Mouse (Mus musculus): ENCODE measurements around the gene Wdr38.

Wdr38 gene

GRCm38 (mm10) chr2:38997386-38998374 is at the start of gene Wdr38:
Gene Wdr38 (plus strand): TSS chr2:38997476.
- peak; percentile 82 for DNase-seq (ENCODE audit: low read depth)

DNA sequence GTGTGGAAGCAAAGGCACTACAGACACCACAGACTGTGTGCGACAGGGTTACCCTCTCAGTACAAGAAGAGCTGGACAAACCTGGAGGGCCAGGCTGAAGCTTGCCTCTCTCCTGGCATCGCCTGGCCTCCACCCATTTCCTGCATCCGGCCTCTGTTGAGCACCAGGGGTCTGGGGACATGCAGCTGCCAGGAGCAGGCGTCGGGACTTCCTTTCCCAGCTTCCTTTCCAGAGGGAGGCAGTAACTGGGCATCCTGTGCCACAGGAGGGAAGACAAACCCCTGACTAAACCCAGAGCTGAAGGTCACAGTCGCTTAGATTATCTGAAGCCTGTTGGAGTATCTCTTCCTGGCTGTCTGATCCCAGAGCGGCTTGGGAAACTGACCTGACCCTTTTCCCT is 49.7 kb upstream of the Wdr38 start:
- DNase-seq (ENCODE audit: low read depth), result no peak

DNA sequence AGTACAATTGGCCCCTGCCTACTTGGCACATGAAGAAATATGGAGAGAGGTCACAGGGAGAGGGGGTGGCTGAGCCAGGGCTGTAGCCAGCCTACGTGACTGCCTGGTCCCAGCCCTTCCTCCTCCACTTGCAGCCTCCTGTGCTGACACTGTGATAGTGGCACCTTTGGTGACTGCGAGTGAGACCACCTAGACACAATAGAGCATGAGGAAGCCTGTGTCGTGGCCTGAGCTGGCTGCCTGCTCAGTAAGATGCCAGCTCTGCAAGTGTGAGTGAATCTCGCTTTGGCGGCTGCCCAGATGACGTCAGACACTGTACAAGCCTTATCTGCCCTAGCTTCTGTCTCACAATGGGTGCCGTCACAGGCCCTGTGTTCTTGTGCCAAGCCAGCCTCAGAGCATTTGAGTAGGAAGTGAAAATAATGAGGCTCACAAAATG is 47.0 kb upstream of the Wdr38 start:
- peak; percentile 74 for DNase-seq (ENCODE audit: low read depth)

GRCm38 (mm10) chr2:38953152-38953883 is 44.0 kb upstream of the Wdr38 start:
- DNase-seq (ENCODE audit: low read depth), result no peak

DNA sequence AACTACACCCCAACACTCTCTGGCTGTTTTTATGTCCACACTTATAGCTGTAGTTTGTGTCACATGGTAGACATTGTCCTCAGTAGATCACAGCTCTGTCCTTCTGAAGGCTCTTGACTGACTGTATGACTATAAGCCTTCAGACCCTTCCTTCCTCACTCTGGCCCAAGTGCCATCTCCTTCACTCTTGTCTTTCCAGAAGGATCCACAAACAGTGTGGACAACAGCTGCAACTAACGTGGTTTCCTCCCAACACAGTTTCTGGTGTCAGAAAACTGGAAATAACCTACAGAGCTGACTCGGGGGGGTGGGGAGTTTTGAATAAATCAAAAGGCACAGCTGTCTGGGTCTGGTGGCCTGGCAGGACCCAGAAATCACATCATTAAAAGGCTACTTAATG is 41.2 kb upstream of the Wdr38 start:
- no peak for DNase-seq (ENCODE audit: low read depth)

GRCm38 (mm10) chr2:38957671-38958223 is 39.5 kb upstream of the Wdr38 start:
- DNase-seq (ENCODE audit: low read depth), result no peak

DNA sequence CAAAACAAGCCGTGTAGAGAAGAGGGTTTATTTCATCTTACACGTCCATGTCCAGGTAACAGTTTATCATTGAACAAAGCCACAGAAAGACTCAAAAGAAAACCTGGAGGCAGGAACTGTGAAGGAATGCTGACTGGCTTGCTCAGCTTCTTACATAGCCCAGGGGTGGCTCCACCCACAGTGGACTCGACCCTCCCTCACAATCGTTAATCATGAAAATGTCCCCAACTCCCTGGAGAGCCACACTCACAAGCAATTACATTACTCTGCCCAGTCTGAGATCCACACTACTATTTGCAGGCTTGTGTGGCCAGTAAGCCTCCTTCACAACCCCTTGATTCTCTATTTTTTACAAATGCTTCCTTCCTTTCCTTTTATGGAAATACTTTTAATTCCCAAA is 33.1 kb upstream of the Wdr38 start:
- DNase-seq (ENCODE audit: low read depth), result no peak

DNA sequence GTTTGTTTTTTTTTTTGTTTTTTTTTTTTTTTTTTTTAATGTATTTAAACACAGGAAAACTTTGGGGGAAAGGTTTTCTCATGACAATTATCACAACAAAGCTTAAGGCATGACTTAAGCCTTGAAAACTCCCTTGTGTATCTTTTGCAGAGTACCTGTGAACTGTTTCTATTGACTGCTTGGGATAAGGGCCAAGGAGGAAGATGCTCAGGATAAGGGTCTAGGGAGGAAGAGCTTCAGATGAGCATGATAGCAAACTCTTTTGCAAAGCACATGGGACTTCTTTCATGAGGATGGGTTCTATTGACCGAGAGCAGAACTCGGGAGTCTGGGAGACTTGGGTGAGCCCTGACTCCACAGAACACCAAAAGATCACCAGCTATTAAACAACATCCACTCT is 27.6 kb upstream of the Wdr38 start:
- DNase-seq (ENCODE audit: low read depth), result no peak

- DNase-seq (ENCODE audit: low read depth), result peak; percentile 80
Measured at GRCm38 (mm10) chr2:38970057-38970456, 27.2 kb upstream of the Wdr38 start.

GRCm38 (mm10) chr2:38973223-38973622 is 24.1 kb upstream of the Wdr38 start:
- DNase-seq (ENCODE audit: low read depth), result no peak

DNA sequence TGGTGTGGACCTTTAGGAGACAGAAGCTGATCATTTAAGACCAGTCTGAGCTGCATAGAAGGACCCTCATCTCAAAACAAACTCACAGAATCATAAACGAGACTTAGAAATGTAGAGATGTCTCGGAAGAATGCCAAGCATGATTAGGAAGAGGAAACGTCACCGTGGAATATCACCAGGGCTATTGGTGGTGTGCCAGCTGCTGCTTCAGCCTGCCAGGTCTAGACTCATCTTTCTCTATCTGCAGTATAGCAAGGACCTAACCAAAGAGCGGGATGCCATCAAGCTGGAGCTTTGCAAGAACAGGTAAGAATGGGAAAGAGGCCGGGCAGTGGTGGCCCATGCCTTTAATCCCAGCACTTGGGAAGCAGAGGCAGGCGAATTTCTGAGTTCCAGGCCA is 23.6 kb upstream of the Wdr38 start:
- DNase-seq (ENCODE audit: low read depth), result no peak

DNA sequence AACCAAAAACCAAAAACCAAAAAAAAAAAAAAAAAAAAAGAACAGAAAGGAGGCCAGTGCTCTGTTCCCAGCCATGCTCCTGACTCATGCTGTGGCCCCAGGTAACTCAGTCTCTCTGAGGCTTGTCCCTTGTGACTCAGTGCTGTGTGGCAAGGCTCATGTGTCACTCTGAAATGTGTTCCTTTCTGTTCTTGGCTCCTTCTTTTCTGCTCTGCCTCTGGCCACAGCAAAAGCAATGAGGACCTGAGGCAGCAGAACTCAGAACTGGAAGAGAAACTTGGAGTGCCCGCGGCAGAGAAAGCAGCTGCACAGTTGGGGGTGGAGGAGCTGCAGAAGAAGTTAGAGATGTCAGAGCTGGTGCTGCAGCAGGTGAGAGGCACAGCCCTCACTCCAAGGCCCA is 23.1 kb upstream of the Wdr38 start:
- DNase-seq (ENCODE audit: low read depth), result no peak

GRCm38 (mm10) chr2:38975181-38975580 is 22.1 kb upstream of the Wdr38 start:
- DNase-seq (ENCODE audit: low read depth), result no peak

- no peak for DNase-seq (ENCODE audit: low read depth)
Measured at GRCm38 (mm10) chr2:38975941-38976805, 21.1 kb upstream of the Wdr38 start.

GRCm38 (mm10) chr2:38977837-38978236 is 19.4 kb upstream of the Wdr38 start:
- DNase-seq (ENCODE audit: low read depth), result no peak

- DNase-seq (ENCODE audit: low read depth), result no peak
Measured at GRCm38 (mm10) chr2:38983456-38983855, 13.8 kb upstream of the Wdr38 start.

DNA sequence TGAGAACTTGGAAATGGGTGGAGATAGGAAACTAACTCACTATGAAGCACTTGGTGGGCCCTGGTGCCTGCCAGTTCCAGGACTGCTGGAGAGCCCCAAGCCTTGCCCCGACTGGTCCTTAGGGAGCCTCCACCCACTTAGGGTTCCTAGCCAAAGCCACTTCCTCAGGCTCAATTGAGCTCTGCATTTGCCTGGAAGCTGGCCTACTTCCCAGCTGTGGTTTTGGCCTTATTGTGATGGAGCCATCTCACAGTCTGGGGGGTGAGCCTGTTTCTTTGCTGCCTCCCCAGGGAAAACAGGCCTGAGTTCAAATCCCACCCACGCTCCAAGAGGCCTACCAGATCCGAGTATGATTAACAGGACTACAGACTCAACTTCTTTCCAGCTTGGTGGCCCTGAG is 10.7 kb upstream of the Wdr38 start:
- no peak for DNase-seq (ENCODE audit: low read depth)

DNA sequence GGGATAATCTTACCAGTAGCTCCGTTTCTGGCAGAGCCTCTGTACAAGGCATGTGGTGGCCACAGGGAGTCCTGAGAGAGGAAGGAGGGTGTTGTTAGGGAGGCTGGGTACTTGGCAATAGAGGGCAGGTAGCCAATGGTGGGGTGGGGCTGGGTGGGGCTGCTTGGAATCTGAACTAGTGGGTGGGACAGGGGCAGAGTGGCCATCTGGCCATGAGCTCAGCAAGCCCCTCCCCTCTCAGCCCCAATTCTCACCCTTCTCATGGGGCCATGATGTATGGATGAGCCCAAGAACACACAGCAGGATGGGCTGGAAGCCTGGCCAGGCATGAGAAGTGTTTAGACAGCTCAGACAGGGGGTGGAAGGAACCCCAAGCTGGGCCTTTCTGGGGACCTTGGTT is 9.9 kb upstream of the Wdr38 start:
- no peak for DNase-seq (ENCODE audit: low read depth)

DNA sequence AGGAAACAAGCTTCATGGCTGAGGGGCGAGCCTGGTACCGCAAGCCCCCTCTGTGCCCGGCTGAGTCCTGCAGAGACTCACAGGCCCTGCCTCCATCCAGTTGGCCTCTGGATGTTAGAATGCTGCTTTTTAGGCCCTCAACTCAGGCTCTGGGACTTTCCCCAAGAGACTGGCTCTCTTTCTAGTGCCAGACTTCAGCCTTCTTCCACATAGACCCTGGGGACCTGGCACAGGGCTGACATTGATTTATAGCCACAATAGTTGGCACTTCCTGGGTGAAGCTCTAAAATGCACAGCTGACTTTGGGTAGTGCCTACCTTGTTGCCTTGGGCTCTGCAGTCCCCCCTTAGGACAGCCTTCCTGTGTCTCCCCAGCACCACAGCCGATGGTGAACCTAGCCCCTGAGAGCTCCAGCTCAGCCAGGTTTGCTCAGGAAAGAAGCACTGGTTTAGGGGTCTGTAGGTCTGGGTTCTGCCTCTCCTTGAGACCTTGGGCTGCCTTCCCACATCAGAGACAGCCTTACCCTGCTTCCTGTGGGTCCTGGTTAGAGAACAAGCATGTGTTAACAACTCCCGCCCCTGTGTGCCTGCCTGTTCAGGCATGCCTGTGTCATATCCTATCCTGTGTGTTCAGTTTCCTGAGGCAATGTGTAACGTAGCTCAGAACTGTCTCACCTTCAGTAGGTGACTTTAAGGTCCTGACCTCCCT is 9.3 kb upstream of the Wdr38 start:
- DNase-seq (ENCODE audit: low read depth), result no peak

DNA sequence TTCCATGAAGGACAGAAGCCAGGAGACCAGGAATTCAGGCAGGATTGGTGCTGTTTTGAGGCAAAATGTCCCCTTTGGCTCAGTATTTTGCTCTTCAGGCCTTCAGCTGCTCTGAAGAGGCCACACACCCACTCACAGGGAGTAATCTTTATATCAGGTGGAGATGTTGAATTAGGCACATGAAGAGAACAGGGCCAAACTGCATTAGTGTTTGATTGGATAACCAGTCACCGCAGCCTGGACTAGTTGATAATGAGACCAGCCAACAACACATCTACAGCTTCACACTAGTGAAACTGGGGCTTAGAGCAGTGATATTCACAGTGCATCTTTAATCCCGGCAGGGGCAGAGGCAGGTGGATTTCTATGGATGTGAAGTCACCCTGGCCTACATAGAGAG is 8.3 kb upstream of the Wdr38 start:
- DNase-seq (ENCODE audit: low read depth), result no peak

GRCm38 (mm10) chr2:38992004-38992403 is 5.3 kb upstream of the Wdr38 start:
- DNase-seq (ENCODE audit: low read depth), result no peak

Data from c-Kit-positive CD71-positive TER-119-negative erythroid progenitor cells, embryonic 14.5 days (primary cell).